Comparison of ENCODE assay signal across 12 mouse cellular contexts in genomic region chr10:86990666-86991065, GRCm38 (mm10). TPM values are rescaled to one million over a fixed set of nuclear protein-coding genes. Genes with fewer than 3 reads are reported as not detected.
DNase-seq lines count a peak whose midpoint lies in the region; ATAC-seq lines count a peak whose summit lies in the region.
"Had no signal": no experiment of that assay in that cellular context is flagged by ENCODE, and none has a peak within 500 bp of the region (broad histone marks: within the 10 kb centered on the region; RNA-seq: fewer than 3 reads in every experiment).

No protein-coding gene starts in this region.

- 8% methylated on average over 9 of the region's 9 CpGs for WGBS in liver, embryonic 13.5 days (ENCODE audit: insufficient replicate concordance)
- 79% methylated on average over 9 of the region's 9 CpGs for WGBS in midbrain, embryonic 16.5 days

- peak; percentile 26 for DNase-seq in kidney, postnatal 14 days
- no peak for DNase-seq in kidney, adult 9 months
- peak; percentile 15 for DNase-seq in embryo, embryonic 10.5 days (ENCODE audit: low spot score)
- DNase-seq in liver, embryonic 13.5 days = peak; percentile 10
- no peak for DNase-seq in urinary bladder, postnatal 4 days (ENCODE audit: low spot score in 2 of 2)
- DNase-seq in retina, embryonic 14.5 days (ENCODE audit: low spot score) = no peak
- DNase-seq: cerebellum, adult 9-10 months had no signal

- H3K9me3 ChIP-seq in liver, embryonic 13.5 days (replicated peaks) = no peaks in the 10 kb centered on the region
- no peaks in the 10 kb centered on the region for H3K9me3 ChIP-seq in midbrain, embryonic 16.5 days (replicated peaks; ENCODE audit: control insufficient read depth, low read length, poor library complexity, severe bottlenecking)
- H3K9me3 ChIP-seq: hindbrain, embryonic 12.5 days; limb, embryonic 10.5 days; neural tube, embryonic 12.5 days had no signal

- 0 out of 2 replicates have a peak, but pooled peaks cover 6% of the 10 kb centered on the region for H3K4me1 ChIP-seq in liver, embryonic 13.5 days (replicated peaks)
- H3K4me1 ChIP-seq in midbrain, embryonic 16.5 days (ENCODE audit: control insufficient read depth, insufficient read depth, low read length) = no peaks in the 10 kb centered on the region
- H3K4me1 ChIP-seq: hindbrain, embryonic 12.5 days; limb, embryonic 10.5 days; neural tube, embryonic 12.5 days had no signal

- no peak overlapping the region for H3K9ac ChIP-seq in liver, embryonic 13.5 days
- H3K9ac ChIP-seq in midbrain, embryonic 16.5 days (ENCODE audit: low read depth, low read length) = no peak overlapping the region
- H3K9ac ChIP-seq: hindbrain, embryonic 12.5 days; neural tube, embryonic 12.5 days had no signal

- 0 out of 2 replicates have a peak, but pooled peaks cover 4% of the 10 kb centered on the region for H3K27me3 ChIP-seq in liver, embryonic 13.5 days
- H3K27me3 ChIP-seq in midbrain, embryonic 16.5 days (ENCODE audit: control insufficient read depth, insufficient read depth, low read depth, low read length) = no peaks in the 10 kb centered on the region
- H3K27me3 ChIP-seq: hindbrain, embryonic 12.5 days; neural tube, embryonic 12.5 days had no signal

- no peak overlapping the region for H3K4me2 ChIP-seq in liver, embryonic 13.5 days
- no peak overlapping the region for H3K4me2 ChIP-seq in midbrain, embryonic 16.5 days (ENCODE audit: low read length)
- H3K4me2 ChIP-seq: hindbrain, embryonic 12.5 days; neural tube, embryonic 12.5 days had no signal

- no peak overlapping the region for H3K4me3 ChIP-seq in liver, embryonic 13.5 days (replicated peaks)
- no peak overlapping the region for H3K4me3 ChIP-seq in midbrain, embryonic 16.5 days (ENCODE audit: low read depth, low read length)
- H3K4me3 ChIP-seq: erythroblast, embryonic 14.5 days; hindbrain, embryonic 12.5 days; limb, embryonic 10.5 days; neural tube, embryonic 12.5 days had no signal

- H3K36me3 ChIP-seq in liver, embryonic 13.5 days = no peaks in the 10 kb centered on the region
- no peaks in the 10 kb centered on the region for H3K36me3 ChIP-seq in midbrain, embryonic 16.5 days (ENCODE audit: control insufficient read depth, insufficient read depth, low read length)
- H3K36me3 ChIP-seq: hindbrain, embryonic 12.5 days; limb, embryonic 10.5 days; neural tube, embryonic 12.5 days had no signal

- ATAC-seq in liver, embryonic 13.5 days (ENCODE audit: low read depth) = peak; percentile 78
- no peak for ATAC-seq in midbrain, embryonic 16.5 days

- H3K27ac ChIP-seq in liver, embryonic 13.5 days = no peak overlapping the region; the same call in 1 of the 2 replicates
- no peak overlapping the region for H3K27ac ChIP-seq in midbrain, embryonic 16.5 days (ENCODE audit: low read length)
- H3K27ac ChIP-seq: hindbrain, embryonic 12.5 days; limb, embryonic 10.5 days; neural tube, embryonic 12.5 days had no signal

RNA-seq across cellular contexts. Expression of gene Stab2, which starts 17.2 kb away (rescaled TPM):
- 16.3 and 19.0 TPM in 2 replicates for polyA plus RNA-seq in liver, embryonic 13.5 days (2015; fragmentation: Nextera tagmentation; extraction: Ambion mirVana)
- 0.03 and 0.10 TPM in 2 replicates for polyA plus RNA-seq in midbrain, embryonic 16.5 days (2015; fragmentation: Nextera tagmentation; extraction: Ambion mirVana)

Comparison
In these comparisons a context has a peak if more than half of its experiments do, and no peak if none do; other contexts are left out.
1. DNase-seq: peak in kidney, postnatal 14 days (single experiment), embryo, embryonic 10.5 days (single experiment) and liver, embryonic 13.5 days (single experiment); none in kidney, adult 9 months (single experiment), urinary bladder, postnatal 4 days (0 of 2) and retina, embryonic 14.5 days (single experiment).
2. RNA of gene Stab2, which starts 17.2 kb away (polyA plus RNA-seq): 16.3 to 19.0 TPM in liver, embryonic 13.5 days; 0.03 to 0.10 TPM in midbrain, embryonic 16.5 days; every median in the first group is over 10 times any median in the second.